Mouse (Mus musculus) ES-E14 (cell line): ENCODE results near the gene Acadsb. TPM values are rescaled to one million over a fixed set of nuclear protein-coding genes. Genes with fewer than 3 reads are reported as not detected.
"Not testable (repeated sequence)": the region's sequence is repeated elsewhere in the genome, so short reads cannot be mapped to it uniquely, and the experiment has no call there.

Source experiments
- DNase-seq: peaks from one replicate; pipeline ENCODE4 v3.0.0-alpha.2; 2013; ENCODE audit warnings: low read depth, low spot score
- H3K27ac ChIP-seq: 2 replicates; pipeline ENCODE4 v1.5.1; 2012; ENCODE audit warnings: low read depth, mild to moderate bottlenecking, low read length, moderate library complexity, mixed read lengths; ENCODE audit not compliant: poor library complexity, insufficient read depth, severe bottlenecking
- H3K36me3 ChIP-seq: 2 replicates; pipeline ENCODE4 v1.6.1; 2012; ENCODE audit warnings: mild to moderate bottlenecking, low read length, moderate library complexity, mixed read lengths; ENCODE audit not compliant: control insufficient read depth, poor library complexity, insufficient read depth, severe bottlenecking
- H3K4me1 ChIP-seq, 2 experiments: fragments of 150-350 bp in 1 of 2; sonication (generic) in 1 of 2; 2 replicates each; pipeline ENCODE4 v1.6.1; 2012; ENCODE audit warnings: low read length in 2 of 2, mild to moderate bottlenecking in 1 of 2, mixed read lengths in 1 of 2; ENCODE audit not compliant: control insufficient read depth in 2 of 2, insufficient read depth in 2 of 2, poor library complexity in 1 of 2
- H3K4me3 ChIP-seq, 2 experiments: fragments of 150-350 bp in 1 of 2; sonication (generic) in 1 of 2; 2 replicates each; pipeline ENCODE4 v1.5.1; 2012; ENCODE audit warnings: low read length in 2 of 2, low read depth in 1 of 2, mild to moderate bottlenecking in 1 of 2, mixed read lengths in 1 of 2; ENCODE audit not compliant: insufficient read depth in 1 of 2, poor library complexity in 1 of 2, severe bottlenecking in 1 of 2
- H3K9ac ChIP-seq: 2 replicates; pipeline ENCODE4 v1.6.1; 2012; ENCODE audit warnings: low read depth, mild to moderate bottlenecking, low read length, mixed read lengths; ENCODE audit not compliant: poor library complexity, insufficient read depth, severe bottlenecking
- H3K9me3 ChIP-seq: fragments of 150-350 bp; sonication (generic); 2 replicates; pipeline ENCODE4 v1.6.1; 2012; ENCODE audit warnings: low read depth, mild to moderate bottlenecking, low read length; ENCODE audit not compliant: control insufficient read depth, insufficient read depth
- CHD2 ChIP-seq: IDR thresholded peaks from 2 replicates; pipeline ENCODE4 v1.6.1; 2014; ENCODE audit warnings: mild to moderate bottlenecking, low read depth, low read length, inconsistent platforms
- HCFC1 ChIP-seq: IDR thresholded peaks from 2 replicates; pipeline ENCODE4 v1.6.1; 2012; ENCODE audit warnings: low read length, inconsistent platforms, borderline replicate concordance; ENCODE audit not compliant: insufficient read depth
- MAFK ChIP-seq: IDR thresholded peaks from 2 replicates; pipeline ENCODE4 v1.6.1; 2014; ENCODE audit warnings: mild to moderate bottlenecking, low read depth, low read length, inconsistent platforms; ENCODE audit not compliant: insufficient read depth
- ZC3H11A ChIP-seq: IDR thresholded peaks from 2 replicates; pipeline ENCODE4 v1.6.1; 2012; ENCODE audit warnings: low read depth, mild to moderate bottlenecking, inconsistent platforms, low read length, borderline replicate concordance
- ZNF384 ChIP-seq: IDR thresholded peaks from 2 replicates; pipeline ENCODE4 v1.6.1; 2012; ENCODE audit warnings: low read depth, low read length, inconsistent platforms
- in situ Hi-C, 2 experiments: fragments of 600-800 bp; cut with MboI; formaldehyde crosslinking; loops; one replicate each; pipeline ENCODE4 v1.15.1; 2025; ENCODE audit warnings: low sequenced_read_pairs in 2 of 2, inconsistent platforms in 1 of 2; ENCODE audit not compliant: unreplicated experiment in 2 of 2
- total RNA-seq: library from RNA; depleted of rRNA; stranded (reverse); fragments of 300-350 nt; gene quantifications from 2 replicates; pipeline ENCODE4 v1.2.3, GENCODE M21; 2012

The Acadsb gene
- total RNA-seq, 1 experiment = 22.4 TPM

- in situ Hi-C loops = no loop called here
- no peaks in the 10 kb centered on the region for H3K9me3 ChIP-seq
- H3K36me3 ChIP-seq = no peaks in the 10 kb centered on the region
- DNase-seq = no peak
- H3K9ac ChIP-seq = peak overlapping the region; percentile 95
- TF ChIP-seq HCFC1 (no peak), ZC3H11A (no peak), MAFK (no peak), CHD2 (0 out of 2 replicates have a peak, but pooled peaks have one; percentile 11), ZNF384 (no peak)
- H3K4me1 ChIP-seq = peaks cover 0 to 7% of the 10 kb centered on the region in 2 experiments; a peak in 1 of 4 replicates
- H3K27ac ChIP-seq = no peak overlapping the region
- peak overlapping the region; percentile 94 for H3K4me3 ChIP-seq
These were observed 947 bp upstream of the Acadsb start for GRCm38 (mm10) chr7:131409321-131409987.

GRCm38 (mm10) chr7:131409988-131410385, 414 bp upstream of the Acadsb start:
- no peak for DNase-seq
- peak overlapping the region; percentile 95 for H3K9ac ChIP-seq
- no peak overlapping the region for H3K27ac ChIP-seq
- peaks cover 0 to 7% of the 10 kb centered on the region in 2 experiments; a peak in 1 of 4 replicates for H3K4me1 ChIP-seq
- TF ChIP-seq ZC3H11A (no peak), HCFC1 (no peak), CHD2 (no peak), MAFK (no peak), ZNF384 (no peak)
- peak overlapping the region; percentile 94 for H3K4me3 ChIP-seq
- no peaks in the 10 kb centered on the region for H3K36me3 ChIP-seq
- in situ Hi-C loops = no loop called here
- no peaks in the 10 kb centered on the region for H3K9me3 ChIP-seq

GRCm38 (mm10) chr7:131411221-131411940, 980 bp downstream of the Acadsb start:
- DNase-seq = no peak
- in situ Hi-C loops = no loop called here
- Histone ChIP-seq H3K27ac (no peak overlapping the region), H3K4me3 (0 out of 4 replicates have a peak overlapping the region, but pooled peaks of 1 of the 2 experiments have one; percentile 1), H3K36me3 (no peaks in the 10 kb centered on the region), H3K9ac (0 out of 2 replicates have a peak overlapping the region, but pooled peaks have one; percentile 22), H3K9me3 (no peaks in the 10 kb centered on the region), H3K4me1 (peaks cover 0 to 7% of the 10 kb centered on the region in 2 experiments; a peak in 1 of 4 replicates)
- TF ChIP-seq ZC3H11A (no peak), ZNF384 (no peak), HCFC1 (no peak), MAFK (no peak), CHD2 (no peak)

- Histone ChIP-seq H3K4me3 (no peak overlapping the region), H3K9ac (no peak overlapping the region), H3K9me3 (no peaks in the 10 kb centered on the region), H3K36me3 (no peaks in the 10 kb centered on the region), H3K4me1 (peaks cover 0 to 7% of the 10 kb centered on the region in 2 experiments; a peak in 1 of 4 replicates), H3K27ac (no peak overlapping the region)
- in situ Hi-C loops = no loop called here
- DNase-seq = no peak
- no peak for TF ChIP-seq HCFC1
- no peak for TF ChIP-seq CHD2
- no peak for TF ChIP-seq ZC3H11A
- no peak for TF ChIP-seq MAFK
- no peak for TF ChIP-seq ZNF384
These were observed 1.5 kb downstream of the Acadsb start for GRCm38 (mm10) chr7:131411941-131412270.

GRCm38 (mm10) chr7:131416742-131417141, 6.3 kb downstream of the Acadsb start:
- H3K9ac ChIP-seq, H3K27ac ChIP-seq, H3K4me1 ChIP-seq, DNase-seq, H3K36me3 ChIP-seq, in situ Hi-C loops, H3K4me3 ChIP-seq, H3K9me3 ChIP-seq: not testable (repeated sequence)
